Mouse (Mus musculus) layer of hippocampus, postnatal 25 days (tissue): ENCODE measurements around the gene Kbtbd2. TPM values are rescaled to one million over a fixed set of nuclear protein-coding genes. Genes with fewer than 3 reads are reported as not detected.

ENCODE experiments used
- DNase-seq, 2 experiments: peaks; one replicate each; pipeline ENCODE4 v3.0.0; 2022; ENCODE audit warnings: mixed read lengths in 2 of 2, low spot score in 1 of 2; ENCODE audit errors: extremely low spot score in 1 of 2
- total RNA-seq, 2 experiments: library from RNA; stranded (reverse); gene quantifications; 2 replicates each; pipeline ENCODE4 v1.2.3; 2021

Kbtbd2 gene
- total RNA-seq, result 10 to 100 TPM; 49.0 to 53.0 TPM

- peak; percentile 85 to 96 for DNase-seq
Measured at GRCm38 (mm10) chr6:56797311-56798151, at the start of gene Kbtbd2. Gene Kbtbd2, minus strand, starts transcription at chr6:56797813.

GRCm38 (mm10) chr6:56844365-56844764, 46.8 kb upstream of the Kbtbd2 start:
- no peak for DNase-seq

- no peak for DNase-seq
Measured at GRCm38 (mm10) chr6:56843229-56843628, 45.6 kb upstream of the Kbtbd2 start.

- no peak for DNase-seq
Measured at GRCm38 (mm10) chr6:56837621-56838020, 40.0 kb upstream of the Kbtbd2 start.

GRCm38 (mm10) chr6:56837166-56837565, 39.6 kb upstream of the Kbtbd2 start:
- no peak for DNase-seq

- DNase-seq, result no peak
Measured at GRCm38 (mm10) chr6:56835532-56835931, 37.9 kb upstream of the Kbtbd2 start.

GRCm38 (mm10) chr6:56834769-56835168, 37.2 kb upstream of the Kbtbd2 start:
- DNase-seq, result no peak

GRCm38 (mm10) chr6:56832830-56833229, 35.2 kb upstream of the Kbtbd2 start:
- DNase-seq, result no peak

- no peak for DNase-seq
Measured at GRCm38 (mm10) chr6:56832407-56832796, 34.8 kb upstream of the Kbtbd2 start.

GRCm38 (mm10) chr6:56831697-56832406, 34.2 kb upstream of the Kbtbd2 start, which contains the start of gene Fkbp9:
Gene Fkbp9, plus strand, starts transcription at chr6:56832059.
- DNase-seq, result peak; percentile 32 to 49

- DNase-seq, result no peak
Measured at GRCm38 (mm10) chr6:56825657-56826056, 28.0 kb upstream of the Kbtbd2 start.

GRCm38 (mm10) chr6:56819124-56819487, 21.5 kb upstream of the Kbtbd2 start:
- no peak for DNase-seq

- no peak for DNase-seq
Measured at GRCm38 (mm10) chr6:56818436-56819123, 21.0 kb upstream of the Kbtbd2 start.

- no peak for DNase-seq
Measured at GRCm38 (mm10) chr6:56813332-56813731, 15.7 kb upstream of the Kbtbd2 start.

- DNase-seq, result peak in 1 of 2 experiments; percentile 10
Measured at GRCm38 (mm10) chr6:56808656-56809055, 11.0 kb upstream of the Kbtbd2 start.

- no peak for DNase-seq
Measured at GRCm38 (mm10) chr6:56806195-56806594, 8.6 kb upstream of the Kbtbd2 start.

GRCm38 (mm10) chr6:56805026-56805425, 7.4 kb upstream of the Kbtbd2 start:
- DNase-seq, result no peak

GRCm38 (mm10) chr6:56798152-56798465, 496 bp upstream of the Kbtbd2 start:
- DNase-seq, result peak in 1 of 2 experiments; percentile 15

GRCm38 (mm10) chr6:56796668-56797141, 908 bp downstream of the Kbtbd2 start:
- no peak for DNase-seq

GRCm38 (mm10) chr6:56796232-56796631, 1.4 kb downstream of the Kbtbd2 start:
- no peak for DNase-seq

GRCm38 (mm10) chr6:56794834-56795233, 2.8 kb downstream of the Kbtbd2 start:
- no peak for DNase-seq
